Mouse (Mus musculus): ENCODE measurements around the gene Ccdc184. TPM values are rescaled to one million over a fixed set of nuclear protein-coding genes. Genes with fewer than 3 reads are reported as not detected.
A peak's percentile ranks its signal among the peaks of the same experiment; 100 is the strongest.

Ccdc184 gene
- polyA plus RNA-seq (2014; fragmentation: Nextera tagmentation; extraction: Ambion mirVana), result 0.40 and 0.70 TPM in 2 replicates

DNA sequence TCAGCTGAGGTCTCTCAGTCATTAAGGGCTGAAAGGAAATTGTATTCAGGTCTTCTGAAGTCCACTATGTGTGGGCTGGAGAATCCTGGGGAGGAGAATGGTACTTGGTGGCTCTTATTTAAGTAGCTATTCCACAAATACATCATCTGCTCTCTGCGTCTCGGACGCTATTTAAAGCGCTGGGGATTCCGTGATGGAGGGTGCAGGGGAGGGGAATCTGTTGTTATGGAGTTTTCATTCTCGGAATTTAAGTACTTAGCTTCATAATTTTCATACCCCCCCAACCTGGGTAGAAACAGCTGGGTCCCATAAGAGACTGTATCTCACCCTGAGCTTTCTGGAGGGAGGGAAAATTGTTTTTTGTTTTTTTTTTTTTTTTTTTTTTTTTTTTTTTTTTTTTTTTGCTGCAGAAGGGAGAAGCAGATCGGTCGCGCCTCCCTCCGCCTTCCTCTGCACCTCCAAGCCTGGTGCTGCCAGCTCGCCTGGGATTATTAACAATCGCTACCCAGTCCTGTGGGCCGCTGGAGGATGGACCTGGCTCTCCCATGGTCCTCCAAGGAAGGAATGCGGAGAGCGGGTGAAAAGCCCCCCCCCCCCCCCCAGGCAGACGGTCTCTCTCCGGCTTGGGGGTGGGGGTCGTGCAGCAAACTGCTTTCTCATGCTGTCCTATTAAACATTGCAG, at the start of gene Ccdc184:
Gene Ccdc184, plus strand, starts transcription at position 196 of the 682 bp plus-strand sequence.
- no peak within 1 kb of the TSS for H3K27ac ChIP-seq (replicated peaks; ENCODE audit: low read depth, low read length)
- ATAC-seq (ENCODE audit: insufficient number of reproducible peaks, low FRiP score, low TSS enrichment, low read depth), result no peak; the same call in 1 of the 2 replicates
- H3K4me3 ChIP-seq (ENCODE audit: low read depth, low read length), result peak within 1 kb of the TSS; percentile 48
- H3K9me3 ChIP-seq (ENCODE audit: control insufficient read depth, low read length), result no peaks in the 10 kb centered on the region
- H3K36me3 ChIP-seq (ENCODE audit: control insufficient read depth, insufficient read depth, low read length), result no peaks in the 10 kb centered on the region
- peaks cover 10% of the 10 kb centered on the region; the same call in 1 of the 2 replicates for H3K4me1 ChIP-seq (ENCODE audit: control insufficient read depth, insufficient read depth, low read length)
- H3K9ac ChIP-seq (ENCODE audit: low read length), result peak within 1 kb of the TSS; percentile 43
- H3K4me2 ChIP-seq (ENCODE audit: low read depth, severe bottlenecking), result peak within 1 kb of the TSS; percentile 94
- DNase-seq (ENCODE audit: low spot score), result no peak
- 4% methylated on average over 17 of the region's 18 CpGs for WGBS
- H3K27me3 ChIP-seq (ENCODE audit: control insufficient read depth, insufficient read depth, low read length), result peaks cover 36% of the 10 kb centered on the region

DNA sequence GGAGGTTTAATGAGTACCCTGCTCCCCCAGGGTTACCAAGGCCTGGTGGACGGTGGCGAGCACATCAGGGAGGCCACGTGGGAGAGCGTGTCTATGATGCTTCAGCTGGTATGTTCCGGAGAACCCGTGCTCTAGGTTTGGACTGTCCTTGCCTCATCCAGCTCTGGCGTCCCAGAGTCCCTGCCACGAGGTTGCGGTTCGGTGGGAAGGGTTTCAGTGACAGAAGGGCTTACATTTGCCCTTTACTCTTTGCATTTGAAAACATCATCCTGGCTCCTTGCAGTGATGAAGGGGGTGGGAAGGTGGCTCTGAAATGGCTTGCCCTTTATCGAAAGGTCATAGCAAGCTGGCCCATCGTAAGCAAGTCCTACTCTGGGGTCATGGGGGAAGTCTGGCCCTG, 47.6 kb upstream of the Ccdc184 start:
- WGBS, result 89% methylated on average over 12 of the region's 12 CpGs
- Histone ChIP-seq H3K27ac (replicated peaks; ENCODE audit: low read depth, low read length) (no peak overlapping the region), H3K4me2 (ENCODE audit: low read depth, severe bottlenecking) (no peak overlapping the region), H3K27me3 (ENCODE audit: control insufficient read depth, insufficient read depth, low read length) (no peaks in the 10 kb centered on the region), H3K4me1 (ENCODE audit: control insufficient read depth, insufficient read depth, low read length) (no peaks in the 10 kb centered on the region), H3K36me3 (ENCODE audit: control insufficient read depth, insufficient read depth, low read length) (peaks cover 7% of the 10 kb centered on the region), H3K4me3 (ENCODE audit: low read depth, low read length) (no peak overlapping the region), H3K9me3 (ENCODE audit: control insufficient read depth, low read length) (no peaks in the 10 kb centered on the region), H3K9ac (ENCODE audit: low read length) (no peak overlapping the region)
- no peak for DNase-seq (ENCODE audit: low spot score)
- ATAC-seq (ENCODE audit: insufficient number of reproducible peaks, low FRiP score, low TSS enrichment, low read depth), result no peak

DNA sequence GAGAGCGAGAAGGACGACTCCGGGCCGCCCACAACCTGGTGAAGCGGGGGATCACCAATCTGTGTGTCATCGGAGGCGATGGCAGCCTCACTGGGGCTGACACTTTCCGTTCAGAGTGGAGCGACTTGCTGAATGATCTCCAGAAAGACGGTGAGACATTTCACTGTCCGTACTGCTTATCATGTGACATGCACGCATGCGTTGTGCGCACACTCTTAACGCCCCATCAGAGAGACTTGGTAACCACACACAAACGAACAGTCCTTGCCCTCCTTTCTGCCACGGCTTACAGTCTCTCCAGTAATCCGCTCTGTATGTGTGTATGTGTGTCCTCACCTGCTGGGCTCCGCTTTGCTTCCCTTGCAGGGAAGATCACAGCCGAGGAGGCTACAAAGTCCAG, 46.1 kb upstream of the Ccdc184 start:
- Histone ChIP-seq H3K9me3 (ENCODE audit: control insufficient read depth, low read length) (no peaks in the 10 kb centered on the region), H3K4me3 (ENCODE audit: low read depth, low read length) (no peak overlapping the region), H3K4me1 (ENCODE audit: control insufficient read depth, insufficient read depth, low read length) (no peaks in the 10 kb centered on the region), H3K4me2 (ENCODE audit: low read depth, severe bottlenecking) (no peak overlapping the region), H3K9ac (ENCODE audit: low read length) (no peak overlapping the region), H3K27ac (replicated peaks; ENCODE audit: low read depth, low read length) (no peak overlapping the region), H3K27me3 (ENCODE audit: control insufficient read depth, insufficient read depth, low read length) (no peaks in the 10 kb centered on the region), H3K36me3 (ENCODE audit: control insufficient read depth, insufficient read depth, low read length) (peaks cover 8% of the 10 kb centered on the region)
- WGBS, result 92% methylated on average over 20 of the region's 20 CpGs
- ATAC-seq (ENCODE audit: insufficient number of reproducible peaks, low FRiP score, low TSS enrichment, low read depth) (no peak), DNase-seq (ENCODE audit: low spot score) (no peak)

DNA sequence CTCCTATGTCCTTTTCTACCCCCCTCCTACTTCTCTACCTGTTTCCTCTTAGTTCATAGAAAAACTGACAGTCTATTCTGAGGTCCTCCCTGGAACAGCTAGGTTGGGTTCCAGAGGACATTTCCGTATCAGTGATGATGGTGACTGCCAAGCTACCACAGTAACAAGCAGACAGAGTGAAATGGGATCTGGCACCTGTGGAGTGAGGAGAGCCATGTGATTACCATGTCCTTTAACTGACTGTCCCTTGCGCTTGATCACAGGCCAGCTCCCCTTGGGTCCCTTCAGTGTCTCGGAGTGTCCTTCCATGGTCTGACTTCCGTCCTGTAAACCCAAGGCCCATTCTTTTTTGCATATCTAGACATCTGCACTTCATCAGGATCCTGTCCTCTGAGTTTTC, 36.0 kb upstream of the Ccdc184 start:
- peaks cover 13% of the 10 kb centered on the region for H3K36me3 ChIP-seq (ENCODE audit: control insufficient read depth, insufficient read depth, low read length)
- H3K9me3 ChIP-seq (ENCODE audit: control insufficient read depth, low read length), result no peaks in the 10 kb centered on the region
- H3K27ac ChIP-seq (replicated peaks; ENCODE audit: low read depth, low read length), result no peak overlapping the region
- DNase-seq (ENCODE audit: low spot score), result no peak
- no peak overlapping the region for H3K4me2 ChIP-seq (ENCODE audit: low read depth, severe bottlenecking)
- 92% methylated on average over 4 of the region's 4 CpGs for WGBS
- H3K9ac ChIP-seq (ENCODE audit: low read length), result no peak overlapping the region
- H3K4me1 ChIP-seq (ENCODE audit: control insufficient read depth, insufficient read depth, low read length), result no peaks in the 10 kb centered on the region
- no peaks in the 10 kb centered on the region for H3K27me3 ChIP-seq (ENCODE audit: control insufficient read depth, insufficient read depth, low read length)
- no peak for ATAC-seq (ENCODE audit: insufficient number of reproducible peaks, low FRiP score, low TSS enrichment, low read depth)
- H3K4me3 ChIP-seq (ENCODE audit: low read depth, low read length), result no peak overlapping the region

DNA sequence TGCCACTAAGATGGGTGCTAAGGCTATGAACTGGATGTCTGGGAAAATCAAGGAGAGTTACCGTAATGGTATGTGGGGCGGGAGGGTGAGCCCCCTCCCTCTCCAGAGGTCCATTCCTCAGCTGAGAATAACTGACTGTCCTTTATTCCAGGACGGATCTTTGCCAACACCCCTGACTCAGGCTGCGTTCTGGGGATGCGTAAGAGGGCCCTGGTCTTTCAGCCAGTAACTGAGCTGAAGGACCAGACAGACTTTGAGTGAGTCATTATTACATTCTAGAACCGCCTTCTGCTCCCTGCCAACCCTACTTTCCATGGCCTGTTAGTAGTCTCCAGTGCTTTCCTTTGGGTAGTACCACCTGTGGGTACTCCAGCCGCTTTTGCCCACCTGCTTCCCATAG, 35.5 kb upstream of the Ccdc184 start:
- H3K4me2 ChIP-seq (ENCODE audit: low read depth, severe bottlenecking), result no peak overlapping the region

DNA sequence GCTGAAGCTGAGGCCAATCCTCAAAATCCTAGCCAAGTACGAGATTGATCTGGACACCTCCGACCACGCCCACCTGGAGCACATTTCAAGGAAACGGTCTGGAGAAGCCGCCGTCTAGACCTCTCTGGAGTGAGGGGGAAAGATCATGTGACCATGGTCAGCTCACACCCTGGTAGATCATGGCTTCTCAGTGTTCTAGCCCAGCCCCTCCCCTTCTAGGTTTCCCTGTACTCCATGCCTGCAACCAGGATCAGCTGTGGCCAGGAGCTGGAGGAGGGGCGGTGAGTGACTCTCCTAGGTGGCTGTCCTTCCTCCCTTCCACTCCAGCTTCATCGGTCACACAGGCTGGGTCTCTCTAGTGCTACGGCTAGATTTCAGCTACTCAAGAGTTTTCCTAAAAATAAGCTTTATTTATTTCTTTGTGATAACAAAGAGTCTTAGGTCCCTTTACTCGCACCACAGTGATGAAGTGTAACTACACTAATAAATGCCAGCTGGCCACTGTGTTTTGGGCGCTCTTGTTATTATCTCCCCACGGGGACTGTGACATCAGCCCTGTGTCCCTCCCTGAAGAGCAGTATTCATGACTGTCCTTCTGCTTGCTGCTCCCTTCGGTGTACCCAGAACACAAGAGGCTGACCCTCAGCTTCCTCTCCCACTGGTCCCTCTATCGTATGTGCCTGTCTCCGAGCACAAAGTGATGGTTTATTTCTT, 34.9 kb upstream of the Ccdc184 start:
- H3K9me3 ChIP-seq (ENCODE audit: control insufficient read depth, low read length), result no peaks in the 10 kb centered on the region
- no peak overlapping the region for H3K4me3 ChIP-seq (ENCODE audit: low read depth, low read length)
- WGBS, result 90% methylated on average over 15 of the region's 15 CpGs
- no peak overlapping the region for H3K9ac ChIP-seq (ENCODE audit: low read length)
- H3K27ac ChIP-seq (replicated peaks; ENCODE audit: low read depth, low read length), result no peak overlapping the region
- ATAC-seq (ENCODE audit: insufficient number of reproducible peaks, low FRiP score, low TSS enrichment, low read depth), result no peak
- H3K4me2 ChIP-seq (ENCODE audit: low read depth, severe bottlenecking), result no peak overlapping the region
- no peak for DNase-seq (ENCODE audit: low spot score)
- H3K27me3 ChIP-seq (ENCODE audit: control insufficient read depth, insufficient read depth, low read length), result no peaks in the 10 kb centered on the region
- H3K4me1 ChIP-seq (ENCODE audit: control insufficient read depth, insufficient read depth, low read length), result no peaks in the 10 kb centered on the region
- peaks cover 9% of the 10 kb centered on the region; the same call in 1 of the 2 replicates for H3K36me3 ChIP-seq (ENCODE audit: control insufficient read depth, insufficient read depth, low read length)

More for the DNA sequence above, 35.5 kb upstream of the Ccdc184 start:
- Histone ChIP-seq H3K27ac (replicated peaks; ENCODE audit: low read depth, low read length) (no peak overlapping the region), H3K27me3 (ENCODE audit: control insufficient read depth, insufficient read depth, low read length) (no peaks in the 10 kb centered on the region), H3K36me3 (ENCODE audit: control insufficient read depth, insufficient read depth, low read length) (peaks cover 9% of the 10 kb centered on the region; the same call in 1 of the 2 replicates), H3K4me3 (ENCODE audit: low read depth, low read length) (no peak overlapping the region), H3K9ac (ENCODE audit: low read length) (no peak overlapping the region), H3K4me1 (ENCODE audit: control insufficient read depth, insufficient read depth, low read length) (no peaks in the 10 kb centered on the region), H3K9me3 (ENCODE audit: control insufficient read depth, low read length) (no peaks in the 10 kb centered on the region)
- 96% methylated on average over 7 of the region's 7 CpGs for WGBS
- DNase-seq (ENCODE audit: low spot score), result no peak
- ATAC-seq (ENCODE audit: insufficient number of reproducible peaks, low FRiP score, low TSS enrichment, low read depth), result no peak

DNA sequence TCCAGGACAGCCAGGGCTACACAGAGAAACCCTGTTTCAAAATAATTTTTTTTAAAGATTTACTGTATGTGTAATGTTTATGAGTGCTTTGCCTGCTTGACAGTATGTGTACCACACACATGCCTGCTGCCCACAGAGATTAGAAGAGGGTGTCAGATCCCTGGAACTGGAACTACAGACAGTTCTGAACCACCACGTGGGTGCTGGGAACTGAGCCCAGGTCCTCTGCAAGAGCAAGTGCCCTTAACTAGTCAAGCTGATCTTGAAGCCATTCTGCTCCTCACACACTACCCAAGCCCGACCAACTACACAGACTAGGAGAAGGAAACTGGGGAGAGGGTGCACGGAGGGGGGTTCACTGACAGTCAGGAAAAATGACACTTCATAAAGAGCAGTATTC, 33.5 kb upstream of the Ccdc184 start:
- no peak overlapping the region for H3K4me2 ChIP-seq (ENCODE audit: low read depth, severe bottlenecking)
- ATAC-seq (ENCODE audit: insufficient number of reproducible peaks, low FRiP score, low TSS enrichment, low read depth), result no peak
- no peak overlapping the region for H3K9ac ChIP-seq (ENCODE audit: low read length)
- no peak for DNase-seq (ENCODE audit: low spot score)
- H3K9me3 ChIP-seq (ENCODE audit: control insufficient read depth, low read length), result no peaks in the 10 kb centered on the region
- no peaks in the 10 kb centered on the region for H3K4me1 ChIP-seq (ENCODE audit: control insufficient read depth, insufficient read depth, low read length)
- no peak overlapping the region for H3K4me3 ChIP-seq (ENCODE audit: low read depth, low read length)
- no peak overlapping the region for H3K27ac ChIP-seq (replicated peaks; ENCODE audit: low read depth, low read length)
- peaks cover 9% of the 10 kb centered on the region; the same call in 1 of the 2 replicates for H3K36me3 ChIP-seq (ENCODE audit: control insufficient read depth, insufficient read depth, low read length)
- WGBS, result 92% methylated on average over 3 of the region's 3 CpGs
- no peaks in the 10 kb centered on the region for H3K27me3 ChIP-seq (ENCODE audit: control insufficient read depth, insufficient read depth, low read length)

DNA sequence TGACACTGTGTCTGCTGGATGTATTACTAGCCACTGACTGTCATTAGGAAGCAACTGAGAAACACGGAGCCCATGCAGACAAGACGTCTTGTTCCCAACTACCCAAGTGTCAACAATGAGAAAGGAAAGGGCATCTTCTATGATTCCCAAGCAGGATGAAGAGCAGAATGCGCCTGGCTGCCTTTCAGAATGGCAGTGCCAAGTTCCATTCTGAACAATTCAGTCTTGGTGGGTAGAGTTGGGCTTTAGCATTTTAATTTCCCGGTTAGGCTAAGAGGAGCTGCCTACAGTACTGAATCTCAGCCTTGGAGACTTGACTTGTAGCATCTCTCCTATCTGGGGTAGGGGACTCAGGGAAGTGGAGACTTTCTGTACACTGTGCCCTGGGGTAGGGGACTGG, 32.9 kb upstream of the Ccdc184 start:
- no peak for ATAC-seq (ENCODE audit: insufficient number of reproducible peaks, low FRiP score, low TSS enrichment, low read depth)
- Histone ChIP-seq H3K27ac (replicated peaks; ENCODE audit: low read depth, low read length) (no peak overlapping the region), H3K36me3 (ENCODE audit: control insufficient read depth, insufficient read depth, low read length) (peaks cover 6% of the 10 kb centered on the region; the same call in 1 of the 2 replicates), H3K4me3 (ENCODE audit: low read depth, low read length) (no peak overlapping the region), H3K9ac (ENCODE audit: low read length) (no peak overlapping the region), H3K9me3 (ENCODE audit: control insufficient read depth, low read length) (no peaks in the 10 kb centered on the region), H3K27me3 (ENCODE audit: control insufficient read depth, insufficient read depth, low read length) (no peaks in the 10 kb centered on the region), H3K4me2 (ENCODE audit: low read depth, severe bottlenecking) (no peak overlapping the region), H3K4me1 (ENCODE audit: control insufficient read depth, insufficient read depth, low read length) (no peaks in the 10 kb centered on the region)
- WGBS, result 95% methylated on average over 4 of the region's 4 CpGs
- no peak for DNase-seq (ENCODE audit: low spot score)

Measured in limb, embryonic 11.5 days (tissue).